Mouse (Mus musculus): Measurements from ENCODE around the gene Gm7138. TPM values are rescaled to one million over a fixed set of nuclear protein-coding genes. Genes with fewer than 3 reads are reported as not detected.
"Not testable (repeated sequence)": the region's sequence is repeated elsewhere in the genome, so short reads cannot be mapped to it uniquely, and the experiment has no call there.

Gene Gm7138
- polyA plus RNA-seq, 1 experiment from 2014 or later, result not detected

DNA sequence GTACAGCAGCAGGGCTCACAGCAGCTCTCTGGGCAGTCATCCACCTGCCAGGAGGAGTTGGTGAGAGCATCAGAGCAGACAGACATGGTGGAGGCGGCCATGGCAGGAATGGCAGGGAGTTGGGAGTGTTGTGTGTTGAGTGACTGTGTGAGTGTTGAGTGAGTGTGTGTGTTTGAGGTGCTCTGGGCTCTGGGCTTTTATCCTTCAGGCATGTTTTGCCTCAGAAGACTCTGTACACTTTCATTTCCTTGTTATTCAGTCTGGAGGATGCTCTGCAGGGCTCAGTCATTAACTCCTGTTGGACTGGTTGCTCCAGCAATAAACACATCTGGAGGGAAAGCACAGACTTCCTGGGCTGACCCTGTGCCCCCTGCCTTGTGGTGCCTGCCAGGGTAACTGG lies 17.2 kb downstream of the Gm7138 start, which contains the start of gene Gm3233:
Gene Gm3233 (minus strand): TSS at position 101 of the 400 bp plus-strand sequence.
- H3K4me2 ChIP-seq (ENCODE audit: low read length); H3K27ac ChIP-seq (ENCODE audit: low read length); H3K9ac ChIP-seq (ENCODE audit: low read depth, low read length); H3K4me3 ChIP-seq (ENCODE audit: low read depth, low read length); H3K27me3 ChIP-seq (ENCODE audit: control insufficient read depth, insufficient read depth, low read depth, low read length); H3K36me3 ChIP-seq (ENCODE audit: control insufficient read depth, insufficient read depth, low read length); H3K9me3 ChIP-seq (replicated peaks; ENCODE audit: control insufficient read depth, low read length, poor library complexity, severe bottlenecking); H3K4me1 ChIP-seq (ENCODE audit: control insufficient read depth, insufficient read depth, low read length); ATAC-seq: not testable (repeated sequence)
- no CpG with 5 or more reads among the region's 1 CpGs for WGBS

- no peaks in the 10 kb centered on the region for H3K9me3 ChIP-seq (replicated peaks; ENCODE audit: control insufficient read depth, low read length, poor library complexity, severe bottlenecking)
- no peak overlapping the region for H3K4me3 ChIP-seq (ENCODE audit: low read depth, low read length)
- no peaks in the 10 kb centered on the region for H3K4me1 ChIP-seq (ENCODE audit: control insufficient read depth, insufficient read depth, low read length)
- no peaks in the 10 kb centered on the region for H3K27me3 ChIP-seq (ENCODE audit: control insufficient read depth, insufficient read depth, low read depth, low read length)
- ATAC-seq, result no peak
- H3K27ac ChIP-seq (ENCODE audit: low read length), result no peak overlapping the region
- H3K9ac ChIP-seq (ENCODE audit: low read depth, low read length), result no peak overlapping the region
- no peak overlapping the region for H3K4me2 ChIP-seq (ENCODE audit: low read length)
- H3K36me3 ChIP-seq (ENCODE audit: control insufficient read depth, insufficient read depth, low read length), result no peaks in the 10 kb centered on the region
Measured at GRCm38 (mm10) chr10:77753448-77753847, 23.3 kb downstream of the Gm7138 start.

DNA sequence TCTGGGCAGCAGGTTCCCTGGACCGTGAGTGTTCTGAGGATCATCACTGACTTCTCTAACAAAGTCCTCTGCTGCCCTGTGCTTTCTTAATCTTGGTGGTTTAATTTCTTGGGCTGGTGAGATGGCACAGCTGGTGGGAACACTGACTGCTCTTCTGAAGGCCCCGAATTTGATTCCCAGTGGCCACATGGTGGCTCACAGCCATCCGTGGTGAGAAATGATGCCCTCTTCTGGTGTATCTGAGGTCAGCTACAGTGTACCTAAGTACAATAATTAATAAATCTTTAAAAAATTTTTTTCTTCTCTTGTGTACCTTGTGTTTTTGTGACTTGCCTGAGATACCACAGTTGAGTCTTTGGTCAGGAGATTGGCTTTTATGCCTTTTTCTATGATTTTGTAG lies 24.4 kb downstream of the Gm7138 start:
- H3K27me3 ChIP-seq (ENCODE audit: control insufficient read depth, insufficient read depth, low read depth, low read length); H3K4me1 ChIP-seq (ENCODE audit: control insufficient read depth, insufficient read depth, low read length); H3K4me2 ChIP-seq (ENCODE audit: low read length); H3K4me3 ChIP-seq (ENCODE audit: low read depth, low read length); H3K27ac ChIP-seq (ENCODE audit: low read length); H3K36me3 ChIP-seq (ENCODE audit: control insufficient read depth, insufficient read depth, low read length); ATAC-seq; H3K9ac ChIP-seq (ENCODE audit: low read depth, low read length); H3K9me3 ChIP-seq (replicated peaks; ENCODE audit: control insufficient read depth, low read length, poor library complexity, severe bottlenecking): not testable (repeated sequence)
- WGBS, result 65% methylated on average over 3 of the region's 3 CpGs

GRCm38 (mm10) chr10:77751254-77751653 lies 25.5 kb downstream of the Gm7138 start, which contains the start of gene Gm9736:
Gene Gm9736, minus strand, starts transcription at chr10:77751354.
- not testable (repeated sequence) for H3K9me3 ChIP-seq (replicated peaks; ENCODE audit: control insufficient read depth, low read length, poor library complexity, severe bottlenecking); H3K36me3 ChIP-seq (ENCODE audit: control insufficient read depth, insufficient read depth, low read length); ATAC-seq; H3K4me3 ChIP-seq (ENCODE audit: low read depth, low read length); H3K27me3 ChIP-seq (ENCODE audit: control insufficient read depth, insufficient read depth, low read depth, low read length); H3K27ac ChIP-seq (ENCODE audit: low read length); H3K4me2 ChIP-seq (ENCODE audit: low read length); H3K9ac ChIP-seq (ENCODE audit: low read depth, low read length); H3K4me1 ChIP-seq (ENCODE audit: control insufficient read depth, insufficient read depth, low read length)
- WGBS, result 89% methylated on average over 1 of the region's 1 CpGs

DNA sequence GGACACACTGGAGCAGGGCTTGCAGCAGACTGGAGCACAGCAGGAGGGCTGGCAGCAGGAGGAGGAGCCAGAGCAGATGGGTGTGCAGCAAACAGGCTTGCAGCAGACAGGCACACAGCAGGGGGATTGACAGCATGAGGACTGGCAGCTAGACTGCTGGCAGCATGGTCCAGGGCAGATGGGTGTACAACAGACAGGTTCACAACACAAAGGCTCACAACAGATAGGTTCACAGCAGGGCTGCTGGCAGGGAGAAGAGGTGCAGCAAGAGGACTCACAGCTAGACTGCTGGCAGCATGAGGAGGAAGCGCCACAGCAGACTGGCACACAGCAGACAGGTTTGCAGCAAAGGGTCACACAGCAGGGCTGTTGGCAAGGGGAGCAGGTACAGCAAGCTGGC lies 26.1 kb downstream of the Gm7138 start:
- ATAC-seq; H3K9ac ChIP-seq (ENCODE audit: low read depth, low read length); H3K4me2 ChIP-seq (ENCODE audit: low read length); H3K9me3 ChIP-seq (replicated peaks; ENCODE audit: control insufficient read depth, low read length, poor library complexity, severe bottlenecking); H3K4me1 ChIP-seq (ENCODE audit: control insufficient read depth, insufficient read depth, low read length); H3K27ac ChIP-seq (ENCODE audit: low read length); H3K27me3 ChIP-seq (ENCODE audit: control insufficient read depth, insufficient read depth, low read depth, low read length); H3K4me3 ChIP-seq (ENCODE audit: low read depth, low read length); H3K36me3 ChIP-seq (ENCODE audit: control insufficient read depth, insufficient read depth, low read length): not testable (repeated sequence)
- WGBS, result 88% methylated on average over 1 of the region's 1 CpGs

GRCm38 (mm10) chr10:77741924-77742688 lies 34.6 kb downstream of the Gm7138 start, which contains the start of gene Gm18596:
Gene Gm18596, minus strand, starts transcription at chr10:77742638.
- H3K27me3 ChIP-seq (ENCODE audit: control insufficient read depth, insufficient read depth, low read depth, low read length); H3K4me1 ChIP-seq (ENCODE audit: control insufficient read depth, insufficient read depth, low read length); H3K4me2 ChIP-seq (ENCODE audit: low read length); H3K36me3 ChIP-seq (ENCODE audit: control insufficient read depth, insufficient read depth, low read length); H3K27ac ChIP-seq (ENCODE audit: low read length); H3K9ac ChIP-seq (ENCODE audit: low read depth, low read length); H3K9me3 ChIP-seq (replicated peaks; ENCODE audit: control insufficient read depth, low read length, poor library complexity, severe bottlenecking); ATAC-seq; H3K4me3 ChIP-seq (ENCODE audit: low read depth, low read length): not testable (repeated sequence)
- WGBS, result 50% methylated on average over 5 of the region's 5 CpGs

GRCm38 (mm10) chr10:77738929-77739328 lies 37.8 kb downstream of the Gm7138 start:
- Histone ChIP-seq H3K9me3 (replicated peaks; ENCODE audit: control insufficient read depth, low read length, poor library complexity, severe bottlenecking) (no peaks in the 10 kb centered on the region), H3K4me3 (ENCODE audit: low read depth, low read length) (no peak overlapping the region), H3K27me3 (ENCODE audit: control insufficient read depth, insufficient read depth, low read depth, low read length) (no peaks in the 10 kb centered on the region), H3K36me3 (ENCODE audit: control insufficient read depth, insufficient read depth, low read length) (no peaks in the 10 kb centered on the region), H3K9ac (ENCODE audit: low read depth, low read length) (no peak overlapping the region), H3K4me2 (ENCODE audit: low read length) (no peak overlapping the region), H3K27ac (ENCODE audit: low read length) (no peak overlapping the region), H3K4me1 (ENCODE audit: control insufficient read depth, insufficient read depth, low read length) (no peaks in the 10 kb centered on the region)
- 91% methylated on average over 4 of the region's 4 CpGs for WGBS
- ATAC-seq, result no peak

DNA sequence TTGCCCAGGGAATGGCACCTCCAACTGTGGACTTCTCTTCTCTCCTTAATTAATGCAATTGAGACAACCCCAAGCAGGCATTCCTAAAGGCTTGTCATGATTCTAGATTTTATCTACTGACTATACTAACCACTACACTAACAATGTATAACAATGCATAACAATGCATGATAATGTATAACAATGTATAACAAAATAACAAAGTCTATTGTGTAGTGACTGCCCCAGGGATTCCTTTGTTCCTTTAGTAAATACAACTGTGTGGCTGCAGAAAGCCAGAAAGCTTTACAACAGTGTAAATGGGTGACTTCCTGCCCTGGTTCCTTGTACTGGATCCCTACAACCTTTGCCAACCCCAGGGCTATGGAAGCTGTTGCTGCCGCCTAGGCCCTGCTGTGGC lies 40.8 kb downstream of the Gm7138 start:
- Histone ChIP-seq H3K27me3 (ENCODE audit: control insufficient read depth, insufficient read depth, low read depth, low read length) (no peaks in the 10 kb centered on the region), H3K4me3 (ENCODE audit: low read depth, low read length) (no peak overlapping the region), H3K4me2 (ENCODE audit: low read length) (no peak overlapping the region), H3K9me3 (replicated peaks; ENCODE audit: control insufficient read depth, low read length, poor library complexity, severe bottlenecking) (no peaks in the 10 kb centered on the region), H3K36me3 (ENCODE audit: control insufficient read depth, insufficient read depth, low read length) (no peaks in the 10 kb centered on the region), H3K9ac (ENCODE audit: low read depth, low read length) (no peak overlapping the region), H3K4me1 (ENCODE audit: control insufficient read depth, insufficient read depth, low read length) (no peaks in the 10 kb centered on the region), H3K27ac (ENCODE audit: low read length) (no peak overlapping the region)
- ATAC-seq, result no peak
- 93% methylated on average over 1 of the region's 1 CpGs for WGBS

DNA sequence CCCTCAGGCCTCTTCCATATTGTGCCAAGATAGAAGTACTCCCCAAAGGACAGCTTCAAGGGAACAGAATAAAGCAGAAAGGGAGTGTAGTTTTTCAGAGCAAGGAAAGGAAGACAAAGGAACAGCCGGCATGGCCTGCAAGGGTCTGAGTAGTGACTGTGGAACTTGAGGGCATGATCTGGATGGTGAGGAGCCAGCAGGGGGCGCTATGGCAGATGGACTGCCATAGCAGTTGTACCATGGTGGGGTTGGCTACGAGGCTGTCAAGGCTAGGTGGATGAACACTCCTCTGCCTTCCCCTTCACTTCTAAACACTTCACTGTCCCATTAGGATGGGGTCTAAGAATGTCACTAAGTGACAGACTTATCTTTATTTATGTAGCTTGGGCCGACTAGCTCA lies 47.5 kb downstream of the Gm7138 start:
- WGBS, result 49% methylated on average over 4 of the region's 4 CpGs
- Histone ChIP-seq H3K27me3 (ENCODE audit: control insufficient read depth, insufficient read depth, low read depth, low read length) (no peaks in the 10 kb centered on the region), H3K36me3 (ENCODE audit: control insufficient read depth, insufficient read depth, low read length) (no peaks in the 10 kb centered on the region), H3K9ac (ENCODE audit: low read depth, low read length) (no peak overlapping the region), H3K4me1 (ENCODE audit: control insufficient read depth, insufficient read depth, low read length) (no peaks in the 10 kb centered on the region), H3K4me2 (ENCODE audit: low read length) (no peak overlapping the region), H3K9me3 (replicated peaks; ENCODE audit: control insufficient read depth, low read length, poor library complexity, severe bottlenecking) (no peaks in the 10 kb centered on the region), H3K4me3 (ENCODE audit: low read depth, low read length) (no peak overlapping the region), H3K27ac (ENCODE audit: low read length) (no peak overlapping the region)
- ATAC-seq, result no peak

Measured in midbrain, embryonic 16.5 days (tissue).